Mouse (Mus musculus) right cerebral cortex, adult 18-20 months (tissue): ENCODE measurements at regions not wholly inside any gene's neighbourhood (a gene's known extent, or its start where the extent isn't known, plus 50 kb on each side); places are given as distances from the start of the nearest gene placed in this dataset.
"Not testable (repeated sequence)": the region's sequence is repeated elsewhere in the genome, so short reads cannot be mapped to it uniquely, and the experiment has no call there.

Experiments used
- DNase-seq: peaks from one replicate; pipeline ENCODE4 v3.0.0; 2022; ENCODE audit warnings: mixed read lengths

DNA sequence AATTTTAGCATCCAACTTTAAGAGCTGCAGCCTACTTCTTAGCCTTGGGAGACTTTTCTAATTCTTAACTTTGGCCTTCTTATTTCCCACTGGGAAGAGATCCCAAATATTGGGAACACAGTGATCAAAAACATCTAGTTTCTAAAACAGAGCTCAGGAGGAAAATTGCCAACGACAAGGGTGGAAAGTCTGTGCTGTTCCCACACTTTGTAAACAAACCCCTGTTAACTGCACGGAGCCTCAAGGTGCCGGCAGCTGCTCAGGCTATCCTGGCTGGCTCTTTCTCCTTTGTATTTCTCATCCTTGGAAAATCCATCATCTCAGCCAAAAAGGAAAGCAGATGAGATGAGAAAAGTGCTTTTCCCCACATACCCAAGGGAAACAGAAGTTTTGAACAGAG is 84.9 kb downstream of the Impad1 start:
- peak; percentile 8 for DNase-seq

DNA sequence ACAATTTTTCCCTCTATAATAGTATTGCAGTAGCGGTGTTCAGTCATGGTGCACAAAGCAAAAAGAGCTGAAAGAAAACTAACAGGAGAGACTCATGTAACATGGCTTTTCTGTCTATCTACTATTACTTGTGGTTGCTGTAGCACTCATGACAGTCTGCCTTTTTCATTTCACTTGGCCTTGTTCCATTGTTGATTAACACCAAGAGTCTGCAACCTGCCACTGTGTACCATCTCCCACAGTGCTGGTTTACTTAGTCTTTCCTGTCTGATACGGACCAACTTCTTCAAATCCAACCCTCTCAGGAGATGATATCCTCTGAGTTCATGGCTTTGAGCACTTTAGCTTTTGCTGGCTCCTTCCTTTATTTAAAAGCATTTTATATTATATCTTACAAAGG is 94.1 kb downstream of the Impad1 start:
- no peak for DNase-seq

DNA sequence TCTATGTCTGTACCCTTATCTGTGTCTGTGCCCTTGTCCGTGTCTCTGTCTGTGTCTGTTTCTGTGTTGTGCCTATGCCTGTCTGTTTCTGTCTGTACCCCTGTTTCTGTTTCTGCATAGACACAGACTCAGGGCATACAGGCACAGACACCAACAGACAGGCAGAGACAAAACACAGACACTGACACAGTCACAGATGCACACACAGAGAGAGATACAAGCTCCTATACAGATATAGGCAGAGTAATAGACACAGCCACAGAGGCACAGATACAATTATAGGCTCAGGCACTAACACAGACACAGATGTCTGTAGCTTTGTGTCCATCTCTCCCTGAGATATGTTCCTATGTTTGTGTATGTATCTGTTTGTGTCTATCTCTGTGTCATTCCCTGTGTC is 97.7 kb downstream of the Impad1 start:
- no peak for DNase-seq

DNA sequence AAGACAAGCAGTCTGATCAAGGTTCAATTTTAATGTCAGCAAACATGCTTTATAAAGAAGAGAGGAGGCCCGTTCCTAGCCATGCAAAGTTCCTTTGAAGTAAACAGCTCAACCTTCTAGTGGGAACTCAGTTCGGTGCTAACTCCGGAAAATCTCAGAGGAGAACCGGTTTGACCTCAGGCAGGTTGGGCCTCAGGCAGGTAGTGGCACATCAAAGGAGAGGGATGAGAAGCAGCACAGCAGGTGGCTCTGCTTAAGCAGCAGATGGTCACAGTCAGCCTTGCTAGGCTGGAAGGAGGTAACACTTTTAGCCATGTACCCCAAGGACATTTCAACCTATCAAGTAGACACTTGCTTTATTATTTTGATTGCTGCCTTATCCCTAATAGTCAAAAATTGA is 106.2 kb downstream of the Impad1 start:
- no peak for DNase-seq

DNA sequence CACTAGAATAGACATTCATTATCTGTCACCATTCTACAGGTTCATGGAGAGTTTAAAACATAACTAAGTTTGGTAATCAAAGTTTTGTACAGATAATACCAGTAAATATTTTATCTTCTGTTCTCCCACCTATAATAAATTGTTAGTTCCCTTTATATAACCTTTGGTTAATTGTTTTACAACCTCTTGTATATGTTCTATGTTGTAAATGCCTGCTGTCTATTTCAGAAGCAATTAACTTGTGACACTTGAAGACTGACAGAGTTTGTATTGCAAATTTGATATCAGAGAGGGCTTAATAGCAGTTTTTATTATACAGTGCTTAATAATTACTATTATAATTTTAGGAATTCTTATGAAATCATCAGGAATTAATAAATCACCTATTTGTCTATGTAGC is 118.5 kb downstream of the Impad1 start:
- no peak for DNase-seq

DNA sequence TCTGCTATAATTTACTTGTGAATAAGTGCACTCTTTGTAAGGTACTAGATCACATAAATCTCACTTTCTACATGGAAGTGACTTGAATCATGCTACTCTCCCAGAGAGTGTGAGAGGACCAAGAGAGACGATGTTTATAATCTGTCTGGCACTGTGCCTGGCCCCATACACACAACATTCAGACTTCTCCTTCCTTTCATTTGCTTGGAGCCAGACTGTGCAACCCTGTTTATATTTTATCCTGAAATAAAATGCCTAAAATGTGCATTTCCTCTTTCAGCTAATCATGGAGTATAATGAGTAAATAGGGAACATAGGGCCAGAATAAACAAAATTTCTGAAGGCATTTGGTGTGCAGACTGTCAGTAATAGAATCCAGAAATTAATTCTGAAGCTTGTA is 142.9 kb downstream of the Impad1 start:
- no peak for DNase-seq

DNA sequence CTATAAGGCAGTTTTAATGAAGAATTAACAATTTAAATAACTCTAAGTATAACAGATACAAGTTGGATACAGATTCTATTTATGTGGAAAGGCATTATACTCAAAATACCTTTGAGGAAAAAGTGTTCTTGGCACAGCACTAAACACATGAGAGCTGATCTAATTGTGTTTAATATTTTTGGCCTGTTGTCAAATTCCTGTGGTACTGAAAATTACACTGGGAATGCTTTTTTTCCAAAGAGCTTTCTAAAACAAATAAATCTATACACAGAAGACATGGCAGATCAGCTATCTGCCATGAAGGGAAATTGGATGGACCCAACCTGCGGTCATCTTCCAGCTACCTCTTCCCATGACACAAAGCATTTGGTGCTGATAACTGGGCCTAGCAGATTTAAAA is 147.9 kb downstream of the Impad1 start:
- DNase-seq, result no peak

DNA sequence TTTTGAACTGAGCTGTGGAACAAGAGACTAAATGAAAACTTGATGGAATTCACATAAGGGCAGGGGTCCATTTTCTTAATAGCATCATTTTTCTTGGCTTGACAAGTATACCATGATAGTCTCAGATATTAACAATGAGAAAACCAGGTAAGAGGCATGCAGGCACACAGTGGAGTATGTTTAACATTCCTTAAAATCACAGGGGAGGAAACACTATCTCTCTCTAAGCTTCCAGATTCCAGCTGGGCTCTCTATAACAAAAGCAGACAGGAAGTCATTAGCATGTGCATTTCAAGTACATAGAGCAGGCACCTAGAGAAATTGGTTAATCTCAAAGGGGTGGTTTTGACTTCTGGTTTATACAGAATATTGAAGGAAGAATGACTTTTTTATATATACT is 156.9 kb downstream of the Impad1 start:
- DNase-seq, result no peak

DNA sequence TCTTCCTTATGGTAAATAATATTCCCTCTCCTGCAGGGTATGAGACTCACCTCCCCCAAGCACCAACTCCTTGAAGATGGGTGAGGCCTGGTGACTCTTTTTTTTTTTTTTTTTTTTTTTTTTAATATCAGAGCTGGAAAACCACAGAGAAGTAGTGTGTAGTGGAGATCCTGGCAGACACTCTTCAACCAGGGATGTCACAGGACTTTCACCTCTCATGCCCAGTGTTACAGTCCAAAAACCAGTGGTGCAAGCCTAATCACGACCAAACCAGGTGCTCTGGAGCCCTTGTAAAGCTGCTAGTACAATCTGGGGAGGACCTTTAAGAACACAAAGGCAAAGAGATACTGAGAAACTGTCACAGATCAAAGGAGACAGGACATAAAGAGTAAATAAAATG is 157.3 kb downstream of the Impad1 start:
- DNase-seq, result no peak

DNA sequence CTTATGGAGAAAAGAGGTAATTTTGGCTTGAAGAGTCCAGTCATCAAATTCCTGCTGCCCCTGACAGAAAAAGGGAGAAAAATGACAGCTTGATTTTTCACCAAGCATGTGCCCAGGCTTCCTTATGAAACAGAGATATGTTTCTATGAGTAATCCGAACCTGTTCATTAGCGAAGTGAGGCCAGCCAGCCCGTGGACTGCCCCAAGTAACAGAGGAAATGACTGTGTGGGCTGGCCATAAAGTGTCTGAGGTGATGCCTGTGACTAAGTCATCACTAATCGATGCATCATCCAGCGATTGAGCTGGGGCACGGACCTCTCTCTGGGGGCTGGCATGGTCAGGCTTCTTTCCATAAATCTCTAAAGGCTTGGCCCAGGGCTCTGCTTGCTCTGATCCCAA is 157.8 kb downstream of the Impad1 start:
- no peak for DNase-seq

DNA sequence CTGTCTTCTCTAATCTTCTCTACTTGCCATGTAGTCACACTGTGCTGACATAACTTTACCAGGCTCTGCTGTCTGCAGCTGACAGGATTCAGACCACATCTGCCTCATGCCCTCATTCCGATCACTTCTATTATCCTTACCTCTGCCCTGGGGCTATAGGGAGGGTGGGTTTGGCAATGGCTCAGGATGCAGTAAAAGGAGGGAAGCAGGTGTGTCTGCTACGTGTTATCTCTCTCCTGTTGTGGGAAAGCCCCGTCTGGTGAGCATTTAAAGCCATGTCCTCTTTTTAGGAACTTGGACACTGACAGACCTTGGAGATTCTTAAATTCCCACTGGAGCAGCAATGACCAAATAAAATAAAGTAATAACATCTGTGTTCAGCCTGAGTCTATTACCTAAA is 158.5 kb downstream of the Impad1 start:
- no peak for DNase-seq

DNA sequence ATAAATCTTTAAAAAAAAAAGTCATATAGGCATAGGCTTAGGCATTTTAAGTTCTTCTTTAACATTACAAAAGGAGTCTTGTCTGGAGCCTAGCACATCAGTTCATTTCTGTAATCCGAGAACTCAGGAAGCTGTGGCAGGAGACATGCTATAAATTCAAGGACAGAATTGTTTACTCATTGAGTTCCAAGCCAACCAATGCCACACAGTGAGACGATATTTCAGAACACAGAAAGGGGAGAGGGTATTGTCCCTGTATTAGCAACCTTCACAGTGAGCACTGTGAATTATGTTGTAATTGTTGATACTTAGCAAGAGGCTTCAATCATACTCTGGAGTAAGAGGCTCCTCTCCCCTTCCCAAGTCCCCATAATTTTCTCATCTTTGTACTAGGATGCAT is 162.4 kb downstream of the Impad1 start:
- no peak for DNase-seq

DNA sequence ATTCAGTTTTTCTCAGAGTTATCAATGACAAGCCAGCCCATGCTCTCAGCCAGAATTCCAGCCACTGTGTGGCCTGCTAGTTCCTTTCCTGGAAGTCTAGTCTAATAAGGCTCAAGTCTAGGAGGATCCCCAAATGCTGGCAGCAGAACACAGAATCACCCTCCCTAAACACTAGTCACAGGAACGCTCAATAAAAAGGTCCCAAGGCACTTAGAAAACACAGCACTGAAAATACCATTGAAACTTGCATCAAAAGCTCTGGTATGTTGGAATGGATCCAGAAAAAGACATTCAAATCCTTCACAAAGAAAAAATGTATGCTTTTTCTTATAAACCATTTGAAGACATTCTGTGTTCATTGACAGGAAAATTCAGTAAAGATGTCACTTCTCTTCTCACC is 163.9 kb downstream of the Impad1 start:
- DNase-seq, result no peak

DNA sequence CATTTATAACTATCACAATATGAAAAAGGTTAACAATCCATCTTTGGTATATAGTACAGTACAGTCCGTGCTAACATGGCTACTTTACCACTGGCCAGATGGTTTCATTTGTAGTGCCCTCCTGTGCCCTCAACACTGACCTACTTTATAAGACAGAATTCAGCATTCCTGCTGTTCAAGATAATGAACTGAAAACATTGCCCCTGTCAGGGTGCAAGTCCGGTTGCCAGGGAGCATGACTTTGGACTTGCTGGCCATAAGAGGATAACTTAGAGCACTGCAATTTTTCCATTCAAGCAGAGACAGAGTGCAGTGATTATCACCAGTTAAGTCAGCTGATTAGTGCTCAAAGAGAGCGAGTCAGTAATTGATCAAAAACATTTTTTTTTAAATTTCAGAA is 169.3 kb downstream of the Impad1 start:
- DNase-seq, result no peak

DNA sequence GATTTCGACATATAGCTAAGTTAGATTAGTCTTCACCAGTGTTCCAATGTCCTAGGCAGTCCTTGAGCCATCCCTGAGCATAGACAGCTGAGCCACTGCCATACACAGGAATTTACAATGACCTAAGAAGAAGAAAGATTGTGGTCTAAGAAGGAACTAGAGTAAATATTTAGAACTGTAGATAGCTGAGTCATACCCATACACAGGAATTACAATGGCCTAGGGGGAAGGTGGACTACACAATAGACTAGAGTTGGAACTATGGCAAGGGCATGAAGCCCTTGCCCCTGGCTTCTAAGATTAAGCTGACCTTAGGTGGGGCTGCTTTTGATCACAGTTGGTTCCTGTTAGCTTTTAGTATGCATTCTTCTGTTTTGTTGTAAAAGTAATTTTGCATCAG is 173.0 kb downstream of the Impad1 start:
- not testable (repeated sequence) for DNase-seq

DNA sequence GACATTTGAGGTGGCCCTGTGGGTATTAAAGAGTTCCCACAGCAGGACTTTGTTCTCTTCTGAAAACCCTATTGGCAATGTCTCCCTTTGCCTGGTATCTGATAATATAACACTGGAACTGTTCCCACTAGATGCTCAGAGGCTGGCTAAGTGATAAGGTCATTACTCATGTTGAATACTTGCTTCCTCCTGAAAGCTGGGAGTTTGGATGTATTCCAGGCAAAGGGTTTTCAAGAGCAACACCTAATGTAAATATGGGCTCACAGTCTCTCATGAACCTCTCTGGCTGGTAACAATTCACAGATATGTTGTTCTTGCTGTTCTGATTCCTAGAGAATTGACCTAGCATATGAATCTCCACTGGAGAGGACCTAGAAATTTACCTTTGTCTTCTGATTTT is 178.6 kb downstream of the Impad1 start:
- DNase-seq, result no peak
